Mouse (Mus musculus) liver (tissue): ENCODE results near the gene Macrod2.
"Not testable (repeated sequence)": the region's sequence is repeated elsewhere in the genome, so short reads cannot be mapped to it uniquely, and the experiment has no call there.

Experiments used
- DNase-seq: peaks from one replicate; pipeline ENCODE4 v3.0.0-alpha.2; 2020; ENCODE audit warnings: mixed read lengths

Gene Macrod2

GRCm38 (mm10) chr2:140704146-140704545 lies 309.0 kb downstream of the Macrod2 start:
- DNase-seq, result no peak

GRCm38 (mm10) chr2:140705278-140705677 lies 310.2 kb downstream of the Macrod2 start:
- no peak for DNase-seq

- DNase-seq, result no peak
Observed at GRCm38 (mm10) chr2:140707550-140707949, 312.4 kb downstream of the Macrod2 start.

GRCm38 (mm10) chr2:140715822-140716221 lies 320.7 kb downstream of the Macrod2 start:
- no peak for DNase-seq

GRCm38 (mm10) chr2:140717407-140717806 lies 322.3 kb downstream of the Macrod2 start:
- no peak for DNase-seq

- no peak for DNase-seq
Observed at GRCm38 (mm10) chr2:140732616-140733183, 337.6 kb downstream of the Macrod2 start.

- DNase-seq, result no peak
Observed at GRCm38 (mm10) chr2:140740511-140740910, 345.4 kb downstream of the Macrod2 start.

GRCm38 (mm10) chr2:140742954-140743353 lies 347.8 kb downstream of the Macrod2 start:
- DNase-seq, result not testable (repeated sequence)

GRCm38 (mm10) chr2:140758881-140759280 lies 363.8 kb downstream of the Macrod2 start:
- DNase-seq, result no peak

GRCm38 (mm10) chr2:140759732-140760131 lies 364.6 kb downstream of the Macrod2 start:
- DNase-seq, result no peak

- no peak for DNase-seq
Observed at GRCm38 (mm10) chr2:140760137-140760536, 365.0 kb downstream of the Macrod2 start.

- no peak for DNase-seq
Observed at GRCm38 (mm10) chr2:140763076-140763891, 368.2 kb downstream of the Macrod2 start.

GRCm38 (mm10) chr2:140769473-140769872 lies 374.4 kb downstream of the Macrod2 start:
- no peak for DNase-seq

- no peak for DNase-seq
Observed at GRCm38 (mm10) chr2:140772825-140773224, 377.7 kb downstream of the Macrod2 start.

GRCm38 (mm10) chr2:140773456-140773855 lies 378.3 kb downstream of the Macrod2 start:
- no peak for DNase-seq

GRCm38 (mm10) chr2:140774808-140775370 lies 379.8 kb downstream of the Macrod2 start:
- DNase-seq, result no peak

GRCm38 (mm10) chr2:140775448-140776101 lies 380.5 kb downstream of the Macrod2 start:
- peak; percentile 8 for DNase-seq

GRCm38 (mm10) chr2:140778212-140778611 lies 383.1 kb downstream of the Macrod2 start:
- DNase-seq, result no peak

- no peak for DNase-seq
Observed at GRCm38 (mm10) chr2:140783041-140783440, 387.9 kb downstream of the Macrod2 start.

- peak; percentile 5 for DNase-seq
Observed at GRCm38 (mm10) chr2:140784626-140785025, 389.5 kb downstream of the Macrod2 start.

- no peak for DNase-seq
Observed at GRCm38 (mm10) chr2:140790363-140790762, 395.3 kb downstream of the Macrod2 start.

- no peak for DNase-seq
Observed at GRCm38 (mm10) chr2:140793886-140794608, 398.9 kb downstream of the Macrod2 start.

- no peak for DNase-seq
Observed at GRCm38 (mm10) chr2:140811693-140812092, 416.6 kb downstream of the Macrod2 start.
